9 mouse cellular contexts compared by ENCODE assay signal in the genomic region with DNA sequence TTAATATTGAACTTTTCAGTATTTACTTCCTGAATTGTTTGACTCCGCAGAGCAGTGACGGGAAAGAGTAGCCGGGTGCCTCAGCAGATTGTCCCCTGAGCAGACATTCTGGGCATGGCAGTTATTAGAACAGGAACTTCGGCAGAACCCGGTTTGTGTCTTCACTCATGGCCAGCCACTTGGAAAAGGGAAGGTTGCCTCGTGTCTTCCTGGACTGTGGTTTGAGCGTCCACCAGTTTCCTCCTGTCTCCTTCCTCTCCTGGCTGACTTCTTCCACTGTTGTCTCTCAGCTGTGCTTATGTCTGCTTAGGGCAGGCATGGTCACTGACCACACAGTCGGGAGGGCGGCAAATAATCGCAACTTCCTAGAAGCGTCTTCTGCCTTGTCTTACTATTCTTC. TPM values are rescaled to one million over a fixed set of nuclear protein-coding genes. Genes with fewer than 3 reads are reported as not detected.
DNase-seq lines count a peak whose midpoint lies in the region; ATAC-seq and TF ChIP-seq lines count a peak whose summit lies in the region.
"Had no signal": no experiment of that assay in that cellular context is flagged by ENCODE, and none has a peak within 500 bp of the region (broad histone marks: within the 10 kb centered on the region; RNA-seq: fewer than 3 reads in every experiment).

No protein-coding gene starts in this region.

- ATAC-seq in common myeloid progenitor, adult 5-6 weeks (replicated peaks; ENCODE audit: low read depth, poor library complexity, severe bottlenecking), result peak; percentile 93
- peak; percentile 91 for ATAC-seq in megakaryocyte, adult 5-6 weeks (ENCODE audit: poor library complexity, severe bottlenecking)

- 29% methylated on average over 11 of the region's 11 CpGs for WGBS in thymus, adult 2 months

- no peak for TF ChIP-seq POLR2A in thymus, adult 2 months (IDR thresholded peaks at IDR 0.05; ENCODE audit: control insufficient read depth, extremely low read depth, insufficient read depth, low read length, poor library complexity)

- H3K4me3 ChIP-seq in gastrocnemius, adult 2 months, result no peak overlapping the region; the same call in 1 of the 2 replicates
- no peak overlapping the region for H3K4me3 ChIP-seq in thymus, adult 2 months (ENCODE audit: control insufficient read depth, insufficient read depth, low read length)
- H3K4me3 ChIP-seq: megakaryocyte, embryonic 14.5 days had no signal

- H3K27me3 ChIP-seq in thymus, adult 2 months (ENCODE audit: control insufficient read depth, insufficient read depth, low read length), result no peaks in the 10 kb centered on the region

- no peaks in the 10 kb centered on the region for H3K36me3 ChIP-seq in thymus, adult 2 months (ENCODE audit: control insufficient read depth, insufficient read depth, low read length)

- no peaks in the 10 kb centered on the region for H3K4me1 ChIP-seq in thymus, adult 2 months (replicated peaks; ENCODE audit: control insufficient read depth, insufficient read depth, low read length)

- H3K27ac ChIP-seq in gastrocnemius, adult 2 months, result no peak overlapping the region
- H3K27ac ChIP-seq in thymus, adult 2 months (ENCODE audit: control insufficient read depth, insufficient read depth, low read length), result no peak overlapping the region

- intact Hi-C loops in gastrocnemius, adult 2 months (cut with DNase I), result no loop called here

- TF ChIP-seq CTCF in gastrocnemius, adult 2 months (IDR thresholded peaks at IDR 0.05), result no peak
- TF ChIP-seq CTCF in thymus, adult 2 months (IDR thresholded peaks at IDR 0.05; ENCODE audit: borderline replicate concordance, control insufficient read depth, extremely low read depth, insufficient read depth, low read length, poor library complexity), result no peak

- peak; percentile 24 for DNase-seq in gastrocnemius, adult 2 months
- DNase-seq in gastrocnemius, adult 8-10 months (ENCODE audit: low spot score in 2 of 2), result no peak
- peak; percentile 12 to 24 for DNase-seq in kidney, postnatal 36 days
- no peak for DNase-seq in T-cell, adult 2 months (ENCODE audit: low spot score)
- no peak for DNase-seq in thymus, adult 2 months
- DNase-seq in retina, postnatal 1 day, result no peak

RNA-seq across cellular contexts. Expression of a gene that starts 44.2 kb away (rescaled TPM):
- 1 to 10 TPM; 4.1 to 5.4 TPM for total RNA-seq in gastrocnemius, adult 2 months (2021)
- 1 to 10 TPM; 2.5 to 4.2 (median 3.2) TPM for total RNA-seq in gastrocnemius, adult 8-10 months (2022)
- 3.3 and 4.8 TPM in 2 replicates for total RNA-seq in common myeloid progenitor, adult 5-6 weeks (2017)
- 0.27 and 0.45 TPM in 2 replicates for total RNA-seq in megakaryocyte, adult 5-6 weeks (2015)
- total RNA-seq in megakaryocyte, adult 5-6 weeks (2017), result 0.44 and 0.85 TPM in 2 replicates
- 5.2 and 5.6 TPM in 2 replicates for polyA plus RNA-seq in thymus, adult 2 months (2012; rRNA removed)

Comparison
In these comparisons a context has a peak if more than half of its experiments do, and no peak if none do; other contexts are left out.
1. DNase-seq: peak in gastrocnemius, adult 2 months (single experiment) and kidney, postnatal 36 days (2 of 2); none in gastrocnemius, adult 8-10 months (0 of 2), T-cell, adult 2 months (single experiment), thymus, adult 2 months (single experiment) and retina, postnatal 1 day (single experiment).